Mouse (Mus musculus): ENCODE data around the gene Cyp20a1. TPM values are rescaled to one million over a fixed set of nuclear protein-coding genes. Genes with fewer than 3 reads are reported as not detected.

The Cyp20a1 gene
- total RNA-seq, 2 experiments from 2014 or later = 17.3 to 27.9 TPM

Other genes with a start within 250 kb of the Cyp20a1 start
- 10 to 100 TPM; 10.3 to 11.4 TPM for gene Carf, start 245.1 kb upstream of the Cyp20a1 start, total RNA-seq (2021)
- gene Wdr12, start 244.7 kb upstream of the Cyp20a1 start, total RNA-seq (2021) = 10 to 100 TPM; 12.4 to 14.7 TPM
- gene Nbeal1, start 162.7 kb upstream of the Cyp20a1 start, total RNA-seq (2021) = 10 to 100 TPM; 29.9 to 33.9 TPM
- 10 to 100 TPM; 36.9 to 38.1 TPM for gene Abi2, start 66.3 kb downstream of the Cyp20a1 start, total RNA-seq (2021)
- gene Raph1, start 223.8 kb downstream of the Cyp20a1 start, total RNA-seq (2021) = 100 to 1,000 TPM; 102 to 116 TPM